Mouse (Mus musculus) neural tube, embryonic 11.5 days (tissue): ENCODE measurements around the gene Slc8a1. TPM values are rescaled to one million over a fixed set of nuclear protein-coding genes. Genes with fewer than 3 reads are reported as not detected.

ENCODE experiments used
- ATAC-seq: fragments of 200-750 bp; cut with Nextera tagmentation; 2 replicates; pipeline ENCODE4 v1.8.0; 2017; ENCODE audit warnings: moderate number of reproducible peaks, mild to moderate bottlenecking, moderate TSS enrichment, moderate library complexity; ENCODE audit not compliant: insufficient read depth, low FRiP score, low TSS enrichment
- DNase-seq: peaks from one replicate; pipeline ENCODE4 v3.0.0-alpha.2; 2015; ENCODE audit warnings: low spot score
- H3K27ac ChIP-seq: fragments of 300-500 bp; sonication (generic); 2 replicates; pipeline ENCODE4 v1.5.1; 2014; ENCODE audit warnings: low read depth, mild to moderate bottlenecking, low read length
- H3K27me3 ChIP-seq: fragments of 300-500 bp; sonication (generic); 2 replicates; pipeline ENCODE4 v1.6.1; 2014; ENCODE audit warnings: mild to moderate bottlenecking, low read length, mixed read lengths; ENCODE audit not compliant: control insufficient read depth, insufficient read depth
- H3K36me3 ChIP-seq: fragments of 300-500 bp; sonication (generic); 2 replicates; pipeline ENCODE4 v1.6.1; 2014; ENCODE audit warnings: mild to moderate bottlenecking, low read length, moderate library complexity, mixed read lengths; ENCODE audit not compliant: control insufficient read depth, insufficient read depth
- H3K4me1 ChIP-seq: fragments of 300-500 bp; sonication (generic); 2 replicates; pipeline ENCODE4 v1.6.1; 2014; ENCODE audit warnings: low read length, mixed read lengths; ENCODE audit not compliant: control insufficient read depth, insufficient read depth
- H3K4me2 ChIP-seq: fragments of 300-500 bp; sonication (generic); 2 replicates; pipeline ENCODE4 v1.6.1; 2014; ENCODE audit warnings: low read depth, mild to moderate bottlenecking, moderate library complexity
- H3K4me3 ChIP-seq: fragments of 300-500 bp; sonication (generic); 2 replicates; pipeline ENCODE4 v1.5.1; 2014; ENCODE audit warnings: low read depth, low read length
- H3K9ac ChIP-seq: fragments of 300-500 bp; sonication (generic); 2 replicates; pipeline ENCODE4 v1.6.1; 2014; ENCODE audit warnings: mild to moderate bottlenecking, low read length
- H3K9me3 ChIP-seq: fragments of 300-500 bp; sonication (generic); 2 replicates; pipeline ENCODE4 v1.6.1; 2016; ENCODE audit warnings: low read length; ENCODE audit not compliant: control insufficient read depth
- WGBS: fragments of 180-500 bp; shearing (Covaris S2); extraction: QIAGEN DNeasy Blood & Tissue Kit; methylation state at CpG from one replicate; pipeline ENCODE4 v1.1.7; 2014; 5-methylcytosine and 5-hydroxymethylcytosine counted together
- polyA plus RNA-seq: library from polyadenylated mRNA; unstranded; fragments of >200 nt; fragmentation: Nextera tagmentation; extraction: Ambion mirVana; gene quantifications from 2 replicates; pipeline ENCODE4 v1.2.1, GENCODE M21; 2014

Slc8a1 gene
- polyA plus RNA-seq, 1 experiment from 2014 or later, result 5.6 TPM

- no peaks in the 10 kb centered on the region for H3K36me3 ChIP-seq
- DNase-seq, result no peak
- H3K9ac ChIP-seq, result no peak overlapping the region
These were observed 260.8 kb downstream of the Slc8a1 start for GRCm38 (mm10) chr17:81477420-81477819.

GRCm38 (mm10) chr17:81473363-81473762 is 264.8 kb downstream of the Slc8a1 start:
- no peak overlapping the region for H3K4me3 ChIP-seq
- no peaks in the 10 kb centered on the region for H3K9me3 ChIP-seq
- WGBS, result 83% methylated on average over 3 of the region's 3 CpGs
- DNase-seq, result no peak
- no peaks in the 10 kb centered on the region for H3K27me3 ChIP-seq
- no peaks in the 10 kb centered on the region for H3K36me3 ChIP-seq
- H3K4me1 ChIP-seq, result no peaks in the 10 kb centered on the region
- no peak for ATAC-seq
- H3K9ac ChIP-seq, result no peak overlapping the region
- no peak overlapping the region for H3K27ac ChIP-seq
- H3K4me2 ChIP-seq, result no peak overlapping the region

More at GRCm38 (mm10) chr17:81477420-81477819, 260.8 kb downstream of the Slc8a1 start:
- Histone ChIP-seq H3K27me3 (no peaks in the 10 kb centered on the region), H3K9me3 (no peaks in the 10 kb centered on the region), H3K4me1 (no peaks in the 10 kb centered on the region), H3K4me2 (no peak overlapping the region), H3K27ac (no peak overlapping the region), H3K4me3 (no peak overlapping the region)
- WGBS, result 81% methylated on average over 1 of the region's 1 CpGs
- ATAC-seq, result no peak

GRCm38 (mm10) chr17:81468941-81469340 is 269.2 kb downstream of the Slc8a1 start:
- WGBS, result 87% methylated on average over 5 of the region's 5 CpGs
- no peak overlapping the region for H3K9ac ChIP-seq
- H3K27me3 ChIP-seq, result no peaks in the 10 kb centered on the region
- no peak overlapping the region for H3K27ac ChIP-seq
- no peaks in the 10 kb centered on the region for H3K36me3 ChIP-seq
- DNase-seq (no peak), ATAC-seq (no peak)
- no peak overlapping the region for H3K4me3 ChIP-seq
- H3K4me2 ChIP-seq, result no peak overlapping the region
- H3K9me3 ChIP-seq, result no peaks in the 10 kb centered on the region
- no peaks in the 10 kb centered on the region for H3K4me1 ChIP-seq

- no peaks in the 10 kb centered on the region for H3K36me3 ChIP-seq
- H3K27ac ChIP-seq, result no peak overlapping the region
- no peaks in the 10 kb centered on the region for H3K27me3 ChIP-seq
- no peak overlapping the region for H3K4me3 ChIP-seq
- H3K9ac ChIP-seq, result no peak overlapping the region
- H3K4me1 ChIP-seq, result no peaks in the 10 kb centered on the region
- no peak overlapping the region for H3K4me2 ChIP-seq
- WGBS, result 86% methylated on average over 3 of the region's 3 CpGs
- ATAC-seq (no peak), DNase-seq (no peak)
- H3K9me3 ChIP-seq, result no peaks in the 10 kb centered on the region
These were observed 278.8 kb downstream of the Slc8a1 start for GRCm38 (mm10) chr17:81459379-81459778.

- Histone ChIP-seq H3K27ac (no peak overlapping the region), H3K27me3 (no peaks in the 10 kb centered on the region), H3K9me3 (no peaks in the 10 kb centered on the region), H3K9ac (no peak overlapping the region), H3K4me1 (no peaks in the 10 kb centered on the region), H3K36me3 (no peaks in the 10 kb centered on the region), H3K4me3 (no peak overlapping the region), H3K4me2 (no peak overlapping the region)
- no peak for ATAC-seq
- DNase-seq, result no peak
- 86% methylated on average over 7 of the region's 7 CpGs for WGBS
These were observed 282.2 kb downstream of the Slc8a1 start for GRCm38 (mm10) chr17:81455977-81456376.

- 63% methylated on average over 3 of the region's 3 CpGs for WGBS
- DNase-seq, result no peak
- Histone ChIP-seq H3K27me3 (no peaks in the 10 kb centered on the region), H3K27ac (no peak overlapping the region), H3K9ac (no peak overlapping the region), H3K4me1 (no peaks in the 10 kb centered on the region), H3K4me3 (no peak overlapping the region), H3K4me2 (no peak overlapping the region), H3K36me3 (no peaks in the 10 kb centered on the region), H3K9me3 (no peaks in the 10 kb centered on the region)
- no peak for ATAC-seq
These were observed 282.9 kb downstream of the Slc8a1 start for GRCm38 (mm10) chr17:81455269-81455668.

- Histone ChIP-seq H3K9me3 (no peaks in the 10 kb centered on the region), H3K4me3 (no peak within 1 kb of the TSS), H3K27ac (no peak within 1 kb of the TSS), H3K4me1 (no peaks in the 10 kb centered on the region), H3K4me2 (no peak within 1 kb of the TSS), H3K9ac (no peak within 1 kb of the TSS), H3K36me3 (no peaks in the 10 kb centered on the region), H3K27me3 (no peaks in the 10 kb centered on the region)
- DNase-seq, result no peak
- no peak for ATAC-seq
These were observed 296.7 kb downstream of the Slc8a1 start, which contains the start of gene Gm11096 for GRCm38 (mm10) chr17:81441463-81441862. Gene Gm11096, plus strand, starts transcription at chr17:81441763.

- DNase-seq (no peak), ATAC-seq (no peak)
- H3K9ac ChIP-seq, result no peak overlapping the region
- no peak overlapping the region for H3K27ac ChIP-seq
- 58% methylated on average over 5 of the region's 5 CpGs for WGBS
- no peaks in the 10 kb centered on the region for H3K36me3 ChIP-seq
- H3K27me3 ChIP-seq, result no peaks in the 10 kb centered on the region
- H3K4me2 ChIP-seq, result no peak overlapping the region
- no peak overlapping the region for H3K4me3 ChIP-seq
- no peaks in the 10 kb centered on the region for H3K4me1 ChIP-seq
- no peaks in the 10 kb centered on the region for H3K9me3 ChIP-seq
These were observed 305.0 kb downstream of the Slc8a1 start for GRCm38 (mm10) chr17:81433148-81433547.

- DNase-seq, result no peak
- no peaks in the 10 kb centered on the region for H3K36me3 ChIP-seq
- H3K4me2 ChIP-seq, result no peak overlapping the region
- no peaks in the 10 kb centered on the region for H3K9me3 ChIP-seq
- no peak overlapping the region for H3K27ac ChIP-seq
- no peaks in the 10 kb centered on the region for H3K27me3 ChIP-seq
- no peak overlapping the region for H3K9ac ChIP-seq
- 89% methylated on average over 2 of the region's 2 CpGs for WGBS
- H3K4me3 ChIP-seq, result no peak overlapping the region
- no peaks in the 10 kb centered on the region for H3K4me1 ChIP-seq
- no peak for ATAC-seq
These were observed 305.4 kb downstream of the Slc8a1 start for GRCm38 (mm10) chr17:81432733-81433132.
